Mouse (Mus musculus): ENCODE data around the gene Frmd3. TPM values are rescaled to one million over a fixed set of nuclear protein-coding genes. Genes with fewer than 3 reads are reported as not detected.

Gene Frmd3
- polyA plus RNA-seq (2017; shearing (Covaris generic)), result under 1 TPM in 1 of 2 experiments, not detected in 1; 0.12 TPM

DNA sequence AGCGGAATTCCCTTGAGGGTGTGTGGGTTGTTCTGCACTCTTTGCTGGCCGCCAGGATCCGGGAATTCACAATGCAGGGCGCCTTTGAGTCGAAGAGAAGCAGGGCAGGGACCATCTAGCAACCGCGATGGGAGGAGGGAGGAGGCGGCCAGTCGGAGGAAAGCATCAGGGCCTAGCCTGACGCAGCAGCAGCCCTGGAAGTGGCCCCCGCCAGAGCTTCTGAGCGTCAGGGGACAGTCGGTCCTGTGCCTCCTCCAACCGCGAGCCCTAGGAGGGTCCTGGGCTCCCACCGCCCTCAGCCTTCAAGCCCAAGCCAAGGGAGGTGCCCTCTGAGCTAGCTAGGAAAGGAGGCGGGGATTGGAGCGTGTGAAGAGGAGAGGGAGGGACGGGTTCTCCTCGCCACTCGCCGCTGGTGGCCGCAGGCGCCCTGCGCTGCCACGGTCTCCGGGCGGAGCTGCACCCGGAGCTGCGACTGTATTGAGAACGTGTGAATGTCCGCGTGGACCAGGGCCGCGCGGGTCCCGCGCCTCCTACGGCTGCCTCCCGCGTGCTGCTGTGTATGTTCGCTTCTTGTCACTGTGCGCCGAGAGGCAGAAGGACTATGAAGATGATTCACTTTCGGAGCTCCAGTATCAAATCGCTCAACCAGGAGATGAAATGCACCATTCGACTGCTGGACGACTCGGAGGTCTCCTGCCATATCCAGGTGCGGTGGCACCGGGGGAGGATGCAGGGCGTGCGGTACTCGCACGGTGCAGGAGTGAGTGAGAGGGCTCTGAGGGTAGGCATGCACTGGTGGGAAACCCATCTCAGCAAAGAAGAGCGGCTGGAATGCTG, at the start of gene Frmd3:
Gene Frmd3, plus strand, starts transcription at position 232 of the 837 bp plus-strand sequence.

DNA sequence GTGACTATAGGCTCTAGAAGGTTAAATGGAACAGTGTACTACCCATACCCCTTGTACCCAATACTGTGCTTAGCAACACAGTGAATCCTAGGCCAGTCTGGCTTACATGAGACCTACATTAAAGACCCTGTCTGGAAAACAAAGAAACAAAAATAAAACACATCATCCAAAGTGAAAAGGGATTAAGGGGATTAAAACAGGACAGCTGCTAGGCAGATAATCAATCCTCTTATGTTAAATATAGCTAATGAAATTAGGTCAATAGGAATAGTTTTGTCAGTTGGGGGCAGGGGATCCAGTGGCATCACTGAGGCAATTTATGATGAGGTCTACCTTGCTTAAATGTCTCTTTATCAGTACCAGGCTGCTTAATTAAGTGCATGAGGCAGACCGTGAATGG, 228.9 kb downstream of the Frmd3 start, which contains the start of gene Kdm4c:
Gene Kdm4c, plus strand, starts transcription at position 322 of the 400 bp plus-strand sequence.

Other genes starting within 250 kb of the Frmd3 start
- under 1 TPM; 0.20 to 0.74 TPM for gene Rasef, start 222.4 kb upstream of the Frmd3 start, polyA plus RNA-seq (2017; shearing (Covaris generic))
- gene Gm11758, start 137.2 kb upstream of the Frmd3 start, polyA plus RNA-seq (2017; shearing (Covaris generic)), result not detected
- gene Gm11757, start 122.3 kb upstream of the Frmd3 start, polyA plus RNA-seq (2017; shearing (Covaris generic)), result not detected
- not detected for gene Gm13871, start 107.5 kb upstream of the Frmd3 start, polyA plus RNA-seq (2017; shearing (Covaris generic))
- not detected for gene Gm11756, start 92.7 kb upstream of the Frmd3 start, polyA plus RNA-seq (2017; shearing (Covaris generic))
- not detected for gene 2310002L09Rik, start 62.6 kb upstream of the Frmd3 start, polyA plus RNA-seq (2017; shearing (Covaris generic))
- 10 to 100 TPM; 30.7 to 31.4 TPM for gene Kdm4c, start 229.1 kb downstream of the Frmd3 start, polyA plus RNA-seq (2017; shearing (Covaris generic))

Measured in inflammation-experienced regulatory T-cells (primary cell).